Mouse (Mus musculus): ENCODE data around the gene Slc9a3.
A peak's percentile ranks its signal among the peaks of the same experiment; 100 is the strongest.

- TF ChIP-seq CTCF (IDR thresholded peaks at IDR 0.05; ENCODE audit: control insufficient read depth, insufficient read depth, low read length), result no peak
- TF ChIP-seq POLR2A (IDR thresholded peaks at IDR 0.05; ENCODE audit: borderline replicate concordance, control insufficient read depth, low read depth, low read length), result peak; percentile 93; the same call in 1 of the 2 replicates
Measured at GRCm38 (mm10) chr13:74208317-74208985, 87.2 kb downstream of the Slc9a3 start, which contains the start of gene Exoc3.

Data from bone marrow, adult 2 months (tissue).